Comparison of ENCODE assay signal across 9 mouse cellular contexts in genomic region chrX:162949811-162950439, GRCm38 (mm10). TPM values are rescaled to one million over a fixed set of nuclear protein-coding genes. Genes with fewer than 3 reads are reported as not detected.
DNase-seq lines count a peak whose midpoint lies in the region; ATAC-seq and TF ChIP-seq lines count a peak whose summit lies in the region.
"Had no signal": no experiment of that assay in that cellular context is flagged by ENCODE, and none has a peak within 500 bp of the region (broad histone marks: within the 10 kb centered on the region; RNA-seq: fewer than 3 reads in every experiment).

No protein-coding gene starts in this region.

- peak; percentile 35 to 53 for DNase-seq in heart, postnatal 10 days
- DNase-seq in CH12.LX (ENCODE audit: extremely low read depth), result peak; percentile 44
- DNase-seq in c-Kit-positive CD71-negative TER-119-negative erythroid progenitor cells, embryonic 14.5 days (ENCODE audit: low read depth), result peak; percentile 17
- peak; percentile 4 to 9 for DNase-seq in frontal cortex, postnatal 25 days (ENCODE audit: low spot score in 2 of 2)
- DNase-seq in left cerebral cortex, postnatal 4 days, result peak; percentile 19
- DNase-seq in right cerebral cortex, postnatal 10 days (ENCODE audit: low spot score in 2 of 2), result peak; percentile 49 to 54

- H3K4me3 ChIP-seq in heart, embryonic 11.5 days (ENCODE audit: low read depth, low read length), result no peak overlapping the region
- H3K4me3 ChIP-seq in CH12.LX (replicated peaks in 1 of 3; ENCODE audit: low read depth in 2 of 3, low read length in 2 of 3, poor library complexity in 1 of 3), result no peak overlapping the region
- H3K4me3 ChIP-seq: limb, embryonic 12.5 days had no signal

- peak; percentile 78 for TF ChIP-seq RAD21 in CH12.LX (IDR thresholded peaks at IDR 0.05; ENCODE audit: low read depth, low read length)

- no peak overlapping the region for H3K27ac ChIP-seq in heart, embryonic 11.5 days (ENCODE audit: low read depth, low read length)
- H3K27ac ChIP-seq in CH12.LX (ENCODE audit: insufficient read depth, low read depth), result no peak overlapping the region
- H3K27ac ChIP-seq: limb, embryonic 12.5 days had no signal

- H3K36me3 ChIP-seq in heart, embryonic 11.5 days (ENCODE audit: control insufficient read depth, insufficient read depth, low read length), result no peaks in the 10 kb centered on the region
- H3K36me3 ChIP-seq in CH12.LX (replicated peaks in 1 of 2; ENCODE audit: control insufficient read depth in 1 of 2, insufficient read depth in 1 of 2, low read length in 1 of 2), result peaks cover 0 to 5% of the 10 kb centered on the region in 2 experiments
- H3K36me3 ChIP-seq: limb, embryonic 12.5 days had no signal

- no peaks in the 10 kb centered on the region for H3K9me3 ChIP-seq in heart, embryonic 11.5 days (replicated peaks; ENCODE audit: control insufficient read depth, low read length)
- no peaks in the 10 kb centered on the region for H3K9me3 ChIP-seq in CH12.LX (replicated peaks; ENCODE audit: low read length)
- H3K9me3 ChIP-seq: limb, embryonic 12.5 days had no signal

- ATAC-seq in heart, embryonic 11.5 days (replicated peaks; ENCODE audit: insufficient number of reproducible peaks, low FRiP score, low TSS enrichment), result no peak
- ATAC-seq in monocyte, adult 5-6 weeks (replicated peaks; ENCODE audit: insufficient number of reproducible peaks, low FRiP score, low TSS enrichment, poor library complexity, severe bottlenecking), result no peak

- dilution Hi-C loops in CH12.LX (cut with MboI; ENCODE audit: extremely low pct_ligation_motif_present, extremely low pct_unique_long_range_greater_than_20kb, low sequenced_read_pairs), result no loop called here

- in situ Hi-C loops in CH12.LX (cut with MboI; ENCODE audit: low pct_ligation_motif_present, low pct_unique_long_range_greater_than_20kb, low sequenced_read_pairs), result no loop called here

- TF ChIP-seq EP300 in CH12.LX (IDR thresholded peaks at IDR 0.05; ENCODE audit: low read length), result no peak

- H3K79me2 ChIP-seq in CH12.LX (replicated peaks; ENCODE audit: control insufficient read depth, extremely low read depth, insufficient read depth, poor library complexity, severe bottlenecking), result no peaks in the 10 kb centered on the region

- H3K9ac ChIP-seq in heart, embryonic 11.5 days (ENCODE audit: low read depth, low read length), result no peak overlapping the region
- H3K9ac ChIP-seq in CH12.LX (ENCODE audit: insufficient read depth, low read depth), result no peak overlapping the region
- H3K9ac ChIP-seq: limb, embryonic 12.5 days had no signal

- H3K4me1 ChIP-seq in heart, embryonic 11.5 days (ENCODE audit: control insufficient read depth, insufficient read depth, low read length), result no peaks in the 10 kb centered on the region
- no peaks in the 10 kb centered on the region for H3K4me1 ChIP-seq in CH12.LX (ENCODE audit: control insufficient read depth in 1 of 2, insufficient read depth in 2 of 2)
- H3K4me1 ChIP-seq: limb, embryonic 12.5 days had no signal

- TF ChIP-seq POLR2A in CH12.LX (IDR thresholded peaks at IDR 0.05; ENCODE audit: low read depth, low read length), result no peak

- peak; percentile 25 to 69; a peak in 3 of 4 replicates for TF ChIP-seq CTCF in CH12.LX (conservative IDR thresholded peaks at IDR 0.05 in 1 of 2, IDR thresholded peaks at IDR 0.05 in 1 of 2; ENCODE audit: low read depth in 2 of 2, low read length in 2 of 2)

- no peak overlapping the region for H3K4me2 ChIP-seq in heart, embryonic 11.5 days
- no peak overlapping the region for H3K4me2 ChIP-seq in CH12.LX (ENCODE audit: insufficient read depth, low read depth, poor library complexity, severe bottlenecking)
- H3K4me2 ChIP-seq: limb, embryonic 12.5 days had no signal

- intact Hi-C loops in heart, postnatal 10 days (cut with DNase I), result loop anchor here (2.0 to 10.0 kb wide), 4 partner anchors 192 to 1227 kb away; partner anchors contain the start of gene Grpr
- intact Hi-C loops in left cerebral cortex, postnatal 4 days (cut with DNase I), result loop anchor here (10.0 kb wide), 1 partner anchor 965 kb away; no protein-coding TSS in a partner anchor

- no peaks in the 10 kb centered on the region for H3K27me3 ChIP-seq in heart, embryonic 11.5 days (ENCODE audit: control insufficient read depth, insufficient read depth, low read length)
- no peaks in the 10 kb centered on the region for H3K27me3 ChIP-seq in CH12.LX (replicated peaks)
- H3K27me3 ChIP-seq: limb, embryonic 12.5 days had no signal

- 33% methylated on average over 3 of the region's 3 CpGs for WGBS in heart, embryonic 11.5 days (ENCODE audit: insufficient replicate concordance)

TF ChIP-seq in CH12.LX, 34 proteins besides CTCF, POLR2A, EP300 and RAD21:
- no peak for TF ChIP-seq HCFC1 (IDR thresholded peaks at IDR 0.05; ENCODE audit: low read depth, low read length)
- TF ChIP-seq SMC3 (IDR thresholded peaks at IDR 0.05; ENCODE audit: low read depth, low read length), result peak; percentile 49

RNA-seq across cellular contexts. Expression of gene S100g, which starts 14.5 kb away (rescaled TPM):
- total RNA-seq in heart, postnatal 10 days (2021), result not detected
- polyA plus RNA-seq in heart, embryonic 11.5 days (2014; fragmentation: Nextera tagmentation; extraction: Ambion mirVana), result 0.63 TPM in 1 of 2 replicates, not detected in the other
- not detected in 2 replicates for total RNA-seq in CH12.LX (2012; rRNA removed)
- total RNA-seq in CH12.LX (2014; rRNA removed), result not detected in 2 replicates
- not detected in 2 replicates for polyA plus RNA-seq in CH12.LX (2012; ENCODE audit: insufficient read length, low read depth)
- not detected for total RNA-seq in left cerebral cortex, postnatal 4 days (2021)
- total RNA-seq in monocyte, adult 5-6 weeks (2017), result not detected in 3 replicates
- polyA plus RNA-seq: limb, embryonic 12.5 days had no signal

RNA-seq across cellular contexts. Expression of gene Ctps2, which starts 48.9 kb away (rescaled TPM):
- total RNA-seq in heart, postnatal 10 days (2021), result 10 to 100 TPM; 30.6 to 30.7 TPM
- 57.5 and 69.2 TPM in 2 replicates for polyA plus RNA-seq in heart, embryonic 11.5 days (2014; fragmentation: Nextera tagmentation; extraction: Ambion mirVana)
- 18.9 and 23.3 TPM in 2 replicates for total RNA-seq in CH12.LX (2012; rRNA removed)
- total RNA-seq in CH12.LX (2014; rRNA removed), result 26.4 and 36.9 TPM in 2 replicates
- 22.3 and 29.4 TPM in 2 replicates for polyA plus RNA-seq in CH12.LX (2012; ENCODE audit: insufficient read length, low read depth)
- 100 to 1,000 TPM in 1 of 2 experiments, 10 to 100 TPM in 1; 94.5 to 117 TPM for total RNA-seq in left cerebral cortex, postnatal 4 days (2021)
- total RNA-seq in monocyte, adult 5-6 weeks (2017), result 94.2 to 133 TPM (median 113 TPM) in 3 replicates
